Mouse (Mus musculus) CH12.LX (cell line): Measurements from ENCODE around the gene Lrp6.

ENCODE experiments used
- CHD2 ChIP-seq: IDR thresholded peaks from 2 replicates; pipeline ENCODE4 v1.6.1; 2011; ENCODE audit warnings: low read length, improper control_type of control experiment
- MAZ ChIP-seq: IDR thresholded peaks from 2 replicates; pipeline ENCODE4 v1.6.1; 2012; ENCODE audit warnings: low read depth, mild to moderate bottlenecking, inconsistent platforms, low read length, improper control_type of control experiment, moderate library complexity
- RCOR1 ChIP-seq: conservative IDR thresholded peaks from 2 replicates; pipeline ENCODE4 v1.6.1; 2012; ENCODE audit warnings: low read depth, mild to moderate bottlenecking, inconsistent platforms, low read length, improper control_type of control experiment

DNA sequence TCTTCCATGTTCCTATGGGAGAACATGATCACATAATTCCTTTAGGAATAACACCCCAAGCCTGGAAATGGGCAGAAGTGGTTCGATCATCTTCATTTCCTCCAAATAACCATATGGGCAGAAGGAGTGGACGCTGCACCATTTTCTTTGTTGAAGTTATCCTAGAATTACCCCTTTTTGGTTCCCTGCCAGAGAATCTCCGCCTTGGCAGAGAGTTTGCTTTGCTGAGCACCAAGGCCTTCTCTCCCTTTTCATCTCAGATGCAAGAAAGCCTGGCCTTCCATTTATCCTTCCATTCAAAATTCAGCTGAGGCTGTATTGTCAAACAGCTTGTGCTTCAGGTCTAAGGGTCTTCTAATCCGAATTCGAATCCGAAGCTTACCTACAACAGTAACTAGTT, 144.8 kb downstream of the Lrp6 start:
- no peak for TF ChIP-seq MAZ
- TF ChIP-seq RCOR1, result no peak
- no peak for TF ChIP-seq CHD2
